Mouse (Mus musculus): Measurements from ENCODE around the gene Rbm47. TPM values are rescaled to one million over a fixed set of nuclear protein-coding genes. Genes with fewer than 3 reads are reported as not detected.

Gene Rbm47
- polyA plus RNA-seq (2012), result not detected in 2 replicates

- no peak for TF ChIP-seq GATA1 (IDR thresholded peaks at IDR 0.05; ENCODE audit: low read length)
Observed at GRCm38 (mm10) chr5:66173018-66173417, at the start of gene Rbm47. TSS of gene Rbm47 (minus strand) at chr5:66173118.

GRCm38 (mm10) chr5:66220620-66221019 lies 47.7 kb upstream of the Rbm47 start:
- TF ChIP-seq GATA1 (IDR thresholded peaks at IDR 0.05; ENCODE audit: low read length), result no peak

- no peak for TF ChIP-seq GATA1 (IDR thresholded peaks at IDR 0.05; ENCODE audit: low read length)
Observed at GRCm38 (mm10) chr5:66219692-66220091, 46.8 kb upstream of the Rbm47 start.

GRCm38 (mm10) chr5:66215569-66216277 lies 42.8 kb upstream of the Rbm47 start:
- no peak for TF ChIP-seq GATA1 (IDR thresholded peaks at IDR 0.05; ENCODE audit: low read length)

- TF ChIP-seq GATA1 (IDR thresholded peaks at IDR 0.05; ENCODE audit: low read length), result no peak
Observed at GRCm38 (mm10) chr5:66214395-66214935, 41.5 kb upstream of the Rbm47 start.

- no peak for TF ChIP-seq GATA1 (IDR thresholded peaks at IDR 0.05; ENCODE audit: low read length)
Observed at GRCm38 (mm10) chr5:66209532-66210176, 36.7 kb upstream of the Rbm47 start.

GRCm38 (mm10) chr5:66204966-66205365 lies 32.0 kb upstream of the Rbm47 start:
- TF ChIP-seq GATA1 (IDR thresholded peaks at IDR 0.05; ENCODE audit: low read length), result no peak

- no peak for TF ChIP-seq GATA1 (IDR thresholded peaks at IDR 0.05; ENCODE audit: low read length)
Observed at GRCm38 (mm10) chr5:66203424-66203823, 30.5 kb upstream of the Rbm47 start.

GRCm38 (mm10) chr5:66200044-66200443 lies 27.1 kb upstream of the Rbm47 start:
- TF ChIP-seq GATA1 (IDR thresholded peaks at IDR 0.05; ENCODE audit: low read length), result no peak

GRCm38 (mm10) chr5:66195323-66195722 lies 22.4 kb upstream of the Rbm47 start:
- no peak for TF ChIP-seq GATA1 (IDR thresholded peaks at IDR 0.05; ENCODE audit: low read length)

- TF ChIP-seq GATA1 (IDR thresholded peaks at IDR 0.05; ENCODE audit: low read length), result no peak
Observed at GRCm38 (mm10) chr5:66193218-66193846, 20.4 kb upstream of the Rbm47 start.

- TF ChIP-seq GATA1 (IDR thresholded peaks at IDR 0.05; ENCODE audit: low read length), result no peak
Observed at GRCm38 (mm10) chr5:66191185-66191503, 18.2 kb upstream of the Rbm47 start.

GRCm38 (mm10) chr5:66190481-66191184 lies 17.7 kb upstream of the Rbm47 start:
- TF ChIP-seq GATA1 (IDR thresholded peaks at IDR 0.05; ENCODE audit: low read length), result no peak

GRCm38 (mm10) chr5:66182156-66182555 lies 9.2 kb upstream of the Rbm47 start:
- no peak for TF ChIP-seq GATA1 (IDR thresholded peaks at IDR 0.05; ENCODE audit: low read length)

- TF ChIP-seq GATA1 (IDR thresholded peaks at IDR 0.05; ENCODE audit: low read length), result no peak
Observed at GRCm38 (mm10) chr5:66174160-66174837, 1.4 kb upstream of the Rbm47 start.
